Mouse (Mus musculus): ENCODE results near the gene Crebzf. TPM values are rescaled to one million over a fixed set of nuclear protein-coding genes. Genes with fewer than 3 reads are reported as not detected.

Crebzf gene
- polyA plus RNA-seq, 1 experiment from 2014 or later: 17.4 TPM

DNA sequence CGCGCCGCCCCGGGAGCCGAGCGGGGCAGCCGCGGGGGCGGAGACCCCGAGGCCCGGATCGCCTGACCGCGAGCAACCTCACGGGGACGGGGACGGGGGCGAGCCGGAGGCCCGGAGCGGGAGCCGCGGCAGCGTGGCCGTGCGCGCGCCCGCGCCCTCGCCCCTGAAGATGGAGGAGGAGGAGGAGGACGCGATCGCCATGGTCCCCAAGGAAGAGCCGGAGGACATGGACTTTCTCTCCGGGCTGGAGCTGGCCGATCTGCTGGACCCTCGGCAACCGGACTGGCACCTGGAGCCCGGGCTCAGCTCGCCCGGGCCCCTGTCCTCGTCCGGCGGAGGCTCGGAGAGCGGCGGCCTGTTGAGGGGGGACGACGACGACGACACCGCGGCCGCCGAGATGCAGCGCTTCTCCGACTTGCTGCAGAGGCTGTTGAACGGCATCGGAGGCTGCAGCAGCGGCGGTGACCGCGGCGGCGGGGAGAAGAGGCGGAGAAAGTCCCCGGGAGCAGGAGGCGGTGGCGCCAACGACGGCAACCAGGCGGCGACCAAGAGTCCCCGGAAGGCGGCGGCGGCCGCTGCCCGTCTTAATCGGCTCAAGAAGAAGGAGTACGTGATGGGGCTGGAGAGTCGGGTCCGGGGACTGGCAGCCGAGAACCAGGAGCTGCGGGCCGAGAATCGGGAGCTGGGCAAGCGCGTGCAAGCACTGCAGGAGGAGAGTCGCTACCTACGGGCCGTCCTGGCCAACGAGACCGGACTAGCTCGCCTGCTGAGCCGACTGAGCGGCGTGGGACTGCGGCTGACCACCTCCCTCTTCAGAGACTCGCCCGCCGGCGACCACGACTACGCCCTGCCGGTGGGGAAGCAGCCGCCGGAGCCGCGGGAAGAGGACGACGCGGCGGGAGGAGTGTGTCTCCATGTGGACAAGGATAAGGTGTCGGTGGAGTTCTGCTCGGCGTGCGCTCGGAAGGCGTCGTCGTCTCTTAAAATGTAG lies 867 bp downstream of the Crebzf start:
- Histone ChIP-seq H3K4me3 (replicated peaks; ENCODE audit: low read length) (peak overlapping the region; percentile 99), H3K27me3 (ENCODE audit: control insufficient read depth, insufficient read depth, low read length) (no peaks in the 10 kb centered on the region), H3K27ac (ENCODE audit: low read length) (peak overlapping the region; percentile 97), H3K9me3 (replicated peaks; ENCODE audit: control insufficient read depth, low read length) (no peaks in the 10 kb centered on the region), H3K36me3 (ENCODE audit: control insufficient read depth, insufficient read depth, low read length) (no peaks in the 10 kb centered on the region; the same call in 1 of the 2 replicates), H3K4me2 (ENCODE audit: low read depth, low read length) (peak overlapping the region; percentile 76), H3K9ac (ENCODE audit: low read length) (peak overlapping the region; percentile 100), H3K4me1 (ENCODE audit: control insufficient read depth, insufficient read depth, low read length) (no peaks in the 10 kb centered on the region)
- under 1% methylated on average over 119 of the region's 123 CpGs for WGBS
- ATAC-seq (ENCODE audit: insufficient read depth, low FRiP score): peak; percentile 67

DNA sequence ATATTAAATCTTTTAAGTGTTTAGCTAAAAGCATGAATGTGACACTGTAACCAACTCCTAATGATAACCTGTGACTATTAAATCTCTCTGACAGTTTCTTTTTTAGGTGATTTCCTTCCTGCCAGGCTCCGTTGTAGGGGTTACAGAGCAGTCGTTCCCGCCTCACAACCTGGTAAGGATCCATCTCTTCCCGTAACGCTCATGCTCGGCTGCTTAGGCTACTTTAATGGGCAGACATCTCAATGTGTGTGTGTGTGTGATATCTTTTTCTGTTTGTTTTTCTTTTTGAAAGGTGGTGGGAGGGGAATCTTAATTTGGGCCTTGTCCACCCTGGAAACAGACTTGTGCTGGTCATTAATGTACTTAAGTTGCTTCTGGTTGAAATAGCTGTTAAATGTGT lies 1.7 kb downstream of the Crebzf start:
- ATAC-seq (ENCODE audit: insufficient read depth, low FRiP score): no peak
- under 1% methylated on average over 6 of the region's 6 CpGs for WGBS

DNA sequence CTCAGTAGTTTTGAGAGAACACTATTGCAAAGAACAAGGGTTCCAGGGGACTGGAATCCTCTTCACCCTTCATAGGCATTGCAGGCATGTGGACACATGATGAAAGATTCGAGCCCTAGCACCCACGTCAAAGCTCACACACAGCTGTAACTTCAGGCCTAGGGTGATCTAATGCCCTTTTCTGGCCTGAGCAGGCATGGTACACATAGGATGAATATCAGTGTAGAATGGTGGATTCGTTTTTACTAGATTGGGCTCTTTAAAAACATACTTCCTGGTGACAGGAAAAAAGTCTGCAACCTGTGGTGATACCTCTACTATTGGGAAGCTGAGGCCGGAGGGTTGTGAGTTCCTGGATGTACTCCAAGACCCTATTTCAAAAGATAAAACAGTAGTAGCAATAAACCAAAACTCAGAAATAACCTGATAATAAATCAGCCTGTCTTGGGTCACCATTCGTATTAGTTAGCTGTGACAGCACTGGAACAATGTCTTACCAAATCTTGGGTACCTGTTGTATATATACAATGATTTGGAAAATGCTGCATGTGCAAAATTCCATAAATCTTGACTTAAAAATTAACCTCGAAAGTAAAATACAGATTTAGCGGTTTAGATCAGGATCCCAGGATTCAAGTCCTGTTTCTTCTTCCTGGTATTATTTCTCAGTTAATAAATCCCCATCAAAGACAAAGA lies 13.8 kb downstream of the Crebzf start:
- no peak for ATAC-seq (ENCODE audit: insufficient read depth, low FRiP score)
- H3K4me3 ChIP-seq (replicated peaks; ENCODE audit: low read length): peak overlapping the region; percentile 66
- WGBS: 16% methylated on average over 7 of the region's 7 CpGs
- H3K4me1 ChIP-seq (ENCODE audit: control insufficient read depth, insufficient read depth, low read length): peaks cover 8% of the 10 kb centered on the region; the same call in 1 of the 2 replicates
- 0 out of 2 replicates have a peak overlapping the region, but pooled peaks have one; percentile 5 for H3K27ac ChIP-seq (ENCODE audit: low read length)
- peak overlapping the region; percentile 79 for H3K9ac ChIP-seq (ENCODE audit: low read length)
- H3K4me2 ChIP-seq (ENCODE audit: low read depth, low read length): peak overlapping the region; percentile 56
- no peaks in the 10 kb centered on the region for H3K27me3 ChIP-seq (ENCODE audit: control insufficient read depth, insufficient read depth, low read length)
- H3K36me3 ChIP-seq (ENCODE audit: control insufficient read depth, insufficient read depth, low read length): 0 out of 2 replicates have a peak, but pooled peaks cover 3% of the 10 kb centered on the region
- no peaks in the 10 kb centered on the region for H3K9me3 ChIP-seq (replicated peaks; ENCODE audit: control insufficient read depth, low read length)

More for the DNA sequence above, 1.7 kb downstream of the Crebzf start:
- H3K27ac ChIP-seq (ENCODE audit: low read length): no peak overlapping the region
- H3K4me3 ChIP-seq (replicated peaks; ENCODE audit: low read length): peak overlapping the region; percentile 99
- no peaks in the 10 kb centered on the region for H3K4me1 ChIP-seq (ENCODE audit: control insufficient read depth, insufficient read depth, low read length)
- peak overlapping the region; percentile 100 for H3K9ac ChIP-seq (ENCODE audit: low read length)
- H3K27me3 ChIP-seq (ENCODE audit: control insufficient read depth, insufficient read depth, low read length): no peaks in the 10 kb centered on the region
- no peaks in the 10 kb centered on the region; the same call in 1 of the 2 replicates for H3K36me3 ChIP-seq (ENCODE audit: control insufficient read depth, insufficient read depth, low read length)
- H3K9me3 ChIP-seq (replicated peaks; ENCODE audit: control insufficient read depth, low read length): no peaks in the 10 kb centered on the region
- peak overlapping the region; percentile 76 for H3K4me2 ChIP-seq (ENCODE audit: low read depth, low read length)

- H3K36me3 ChIP-seq (ENCODE audit: control insufficient read depth, insufficient read depth, low read length): 0 out of 2 replicates have a peak, but pooled peaks cover 3% of the 10 kb centered on the region
- under 1% methylated on average over 41 of the region's 41 CpGs for WGBS
- peak within 1 kb of the TSS; percentile 87 for H3K27ac ChIP-seq (ENCODE audit: low read length)
- peaks cover 8% of the 10 kb centered on the region; the same call in 1 of the 2 replicates for H3K4me1 ChIP-seq (ENCODE audit: control insufficient read depth, insufficient read depth, low read length)
- no peaks in the 10 kb centered on the region for H3K9me3 ChIP-seq (replicated peaks; ENCODE audit: control insufficient read depth, low read length)
- H3K4me3 ChIP-seq (replicated peaks; ENCODE audit: low read length): peak within 1 kb of the TSS; percentile 66
- peak; percentile 96 for ATAC-seq (ENCODE audit: insufficient read depth, low FRiP score)
- no peaks in the 10 kb centered on the region for H3K27me3 ChIP-seq (ENCODE audit: control insufficient read depth, insufficient read depth, low read length)
- H3K4me2 ChIP-seq (ENCODE audit: low read depth, low read length): peak within 1 kb of the TSS; percentile 56
- H3K9ac ChIP-seq (ENCODE audit: low read length): peak within 1 kb of the TSS; percentile 79
Observed at GRCm38 (mm10) chr7:90456845-90457468, 14.4 kb downstream of the Crebzf start, which contains the start of gene Tmem126a. TSS of gene Tmem126a (minus strand) at chr7:90457229.

GRCm38 (mm10) chr7:90457517-90457916 lies 15.0 kb downstream of the Crebzf start:
- Histone ChIP-seq H3K27ac (ENCODE audit: low read length) (peak overlapping the region; percentile 87), H3K27me3 (ENCODE audit: control insufficient read depth, insufficient read depth, low read length) (no peaks in the 10 kb centered on the region), H3K9ac (ENCODE audit: low read length) (peak overlapping the region; percentile 79), H3K4me1 (ENCODE audit: control insufficient read depth, insufficient read depth, low read length) (peaks cover 8% of the 10 kb centered on the region; the same call in 1 of the 2 replicates), H3K36me3 (ENCODE audit: control insufficient read depth, insufficient read depth, low read length) (0 out of 2 replicates have a peak, but pooled peaks cover 3% of the 10 kb centered on the region), H3K9me3 (replicated peaks; ENCODE audit: control insufficient read depth, low read length) (no peaks in the 10 kb centered on the region), H3K4me2 (ENCODE audit: low read depth, low read length) (peak overlapping the region; percentile 56), H3K4me3 (replicated peaks; ENCODE audit: low read length) (peak overlapping the region; percentile 66)
- peak; percentile 53; the same call in 1 of the 2 replicates for ATAC-seq (ENCODE audit: insufficient read depth, low FRiP score)
- 9% methylated on average over 10 of the region's 10 CpGs for WGBS

DNA sequence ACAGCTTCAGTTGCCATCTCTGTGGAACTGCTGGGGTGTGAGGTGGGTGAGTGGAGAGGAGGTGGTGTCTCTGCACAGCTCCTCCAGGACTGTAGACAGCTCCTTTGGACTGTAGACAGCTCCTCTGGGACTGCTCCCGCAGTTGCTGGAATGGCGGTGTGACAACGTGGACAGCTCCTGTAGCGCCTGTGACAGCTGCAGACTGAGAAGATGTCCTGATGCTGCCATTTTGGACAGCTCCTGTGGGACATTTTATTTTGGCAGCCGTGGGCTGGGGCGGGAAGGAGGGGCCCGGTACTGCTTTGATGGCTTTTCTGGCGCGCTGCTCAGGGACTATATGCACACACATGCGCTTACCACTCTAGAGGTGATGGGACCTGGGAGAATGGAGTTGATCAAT lies 17.8 kb downstream of the Crebzf start:
- H3K4me2 ChIP-seq (ENCODE audit: low read depth, low read length): no peak overlapping the region
- H3K27me3 ChIP-seq (ENCODE audit: control insufficient read depth, insufficient read depth, low read length): no peaks in the 10 kb centered on the region
- 45% methylated on average over 10 of the region's 10 CpGs for WGBS
- no peak overlapping the region for H3K4me3 ChIP-seq (replicated peaks; ENCODE audit: low read length)
- no peak overlapping the region for H3K27ac ChIP-seq (ENCODE audit: low read length)
- peaks cover 8% of the 10 kb centered on the region; the same call in 1 of the 2 replicates for H3K4me1 ChIP-seq (ENCODE audit: control insufficient read depth, insufficient read depth, low read length)
- no peak overlapping the region for H3K9ac ChIP-seq (ENCODE audit: low read length)
- H3K9me3 ChIP-seq (replicated peaks; ENCODE audit: control insufficient read depth, low read length): no peaks in the 10 kb centered on the region
- H3K36me3 ChIP-seq (ENCODE audit: control insufficient read depth, insufficient read depth, low read length): no peaks in the 10 kb centered on the region
- no peak for ATAC-seq (ENCODE audit: insufficient read depth, low FRiP score)

GRCm38 (mm10) chr7:90460930-90461329 lies 18.4 kb downstream of the Crebzf start:
- H3K9ac ChIP-seq (ENCODE audit: low read length): no peak overlapping the region
- no peak overlapping the region for H3K27ac ChIP-seq (ENCODE audit: low read length)
- no peak overlapping the region for H3K4me2 ChIP-seq (ENCODE audit: low read depth, low read length)
- 18% methylated on average over 14 of the region's 14 CpGs for WGBS
- H3K36me3 ChIP-seq (ENCODE audit: control insufficient read depth, insufficient read depth, low read length): no peaks in the 10 kb centered on the region
- peaks cover 4% of the 10 kb centered on the region; the same call in 1 of the 2 replicates for H3K4me1 ChIP-seq (ENCODE audit: control insufficient read depth, insufficient read depth, low read length)
- no peaks in the 10 kb centered on the region for H3K27me3 ChIP-seq (ENCODE audit: control insufficient read depth, insufficient read depth, low read length)
- no peaks in the 10 kb centered on the region for H3K9me3 ChIP-seq (replicated peaks; ENCODE audit: control insufficient read depth, low read length)
- H3K4me3 ChIP-seq (replicated peaks; ENCODE audit: low read length): no peak overlapping the region
- no peak for ATAC-seq (ENCODE audit: insufficient read depth, low FRiP score)

GRCm38 (mm10) chr7:90461441-90461840 lies 18.9 kb downstream of the Crebzf start:
- Histone ChIP-seq H3K9me3 (replicated peaks; ENCODE audit: control insufficient read depth, low read length) (no peaks in the 10 kb centered on the region), H3K4me2 (ENCODE audit: low read depth, low read length) (no peak overlapping the region), H3K27me3 (ENCODE audit: control insufficient read depth, insufficient read depth, low read length) (no peaks in the 10 kb centered on the region), H3K4me3 (replicated peaks; ENCODE audit: low read length) (no peak overlapping the region), H3K9ac (ENCODE audit: low read length) (no peak overlapping the region), H3K36me3 (ENCODE audit: control insufficient read depth, insufficient read depth, low read length) (no peaks in the 10 kb centered on the region), H3K27ac (ENCODE audit: low read length) (no peak overlapping the region), H3K4me1 (ENCODE audit: control insufficient read depth, insufficient read depth, low read length) (no peaks in the 10 kb centered on the region)
- ATAC-seq (ENCODE audit: insufficient read depth, low FRiP score): no peak
- 89% methylated on average over 5 of the region's 5 CpGs for WGBS

All from stomach, embryonic 16.5 days (tissue).